Mouse (Mus musculus) layer of hippocampus, postnatal 25 days (tissue): Measurements from ENCODE around the gene Ormdl1. TPM values are rescaled to one million over a fixed set of nuclear protein-coding genes. Genes with fewer than 3 reads are reported as not detected.

Experiments used
- total RNA-seq, 2 experiments: library from RNA; stranded (reverse); gene quantifications; 2 replicates each; pipeline ENCODE4 v1.2.3; 2021

Gene Ormdl1
- total RNA-seq, 2 experiments from 2014 or later = 6.5 to 8.2 TPM

Other genes starting within 250 kb of the Ormdl1 start
- gene Mstn, start 235.5 kb upstream of the Ormdl1 start, total RNA-seq = under 1 TPM; 0.66 to 0.77 TPM
- not detected for gene 1700019A02Rik, start 109.5 kb upstream of the Ormdl1 start, total RNA-seq
- gene Pms1, start 77 bp upstream of the Ormdl1 start, total RNA-seq = 10 to 100 TPM; 20.1 to 21.9 TPM
- not detected for gene Gm28778, start within 50 bp of the Ormdl1 start, total RNA-seq
- gene Osgepl1, start 16.5 kb downstream of the Ormdl1 start, total RNA-seq = 10 to 100 TPM; 16.2 to 19.6 TPM
- gene Asdurf, start 55.5 kb downstream of the Ormdl1 start, total RNA-seq = 1 to 10 TPM in 1 of 2 experiments, not detected in 1; 6.9 TPM
- not detected for gene Gm28551, start 55.6 kb downstream of the Ormdl1 start, total RNA-seq
- 10 to 100 TPM; 20.6 to 27.0 TPM for gene Asnsd1, start 55.7 kb downstream of the Ormdl1 start, total RNA-seq